Mouse (Mus musculus): Measurements from ENCODE around the gene Lyrm9. TPM values are rescaled to one million over a fixed set of nuclear protein-coding genes. Genes with fewer than 3 reads are reported as not detected.
A peak's percentile ranks its signal among the peaks of the same experiment; 100 is the strongest.

Gene Lyrm9
- polyA plus RNA-seq, 1 experiment from 2014 or later: 13.9 TPM

DNA sequence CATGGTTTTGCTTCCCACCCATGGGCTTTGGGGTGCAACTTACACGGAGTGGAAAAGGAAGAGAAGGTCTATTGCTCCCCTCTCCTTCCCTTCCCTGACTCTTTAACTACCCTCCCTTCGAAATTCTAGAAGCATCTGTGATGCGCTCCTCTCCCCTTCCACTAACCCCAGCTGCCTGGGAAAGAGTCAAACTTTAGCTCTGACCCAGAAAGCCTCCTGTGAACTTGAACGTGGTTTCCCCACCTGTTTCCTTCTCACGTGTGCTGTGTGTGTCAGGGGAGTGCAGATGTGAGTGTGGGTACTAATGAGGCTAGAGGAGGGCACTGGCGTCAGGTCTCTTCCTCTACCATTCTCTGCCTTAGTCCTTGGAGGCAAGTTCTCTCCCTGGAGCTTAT is 25.5 kb downstream of the Lyrm9 start:
- Histone ChIP-seq H3K4me3 (ENCODE audit: low read depth, low read length) (no peak overlapping the region), H3K36me3 (ENCODE audit: insufficient read depth) (no peaks in the 10 kb centered on the region), H3K9me3 (ENCODE audit: low read depth, low read length) (no peaks in the 10 kb centered on the region), H3K4me1 (ENCODE audit: insufficient read depth) (no peaks in the 10 kb centered on the region), H3K9ac (no peak overlapping the region), H3K27ac (ENCODE audit: low read depth) (no peak overlapping the region), H3K4me2 (no peak overlapping the region), H3K27me3 (ENCODE audit: insufficient read depth, low read length) (no peaks in the 10 kb centered on the region)
- DNase-seq (no peak), ATAC-seq (ENCODE audit: insufficient read depth) (no peak)
- WGBS: 43% methylated on average over 6 of the region's 6 CpGs
- TF ChIP-seq CTCF (IDR thresholded peaks at IDR 0.05; ENCODE audit: low read depth): no peak

DNA sequence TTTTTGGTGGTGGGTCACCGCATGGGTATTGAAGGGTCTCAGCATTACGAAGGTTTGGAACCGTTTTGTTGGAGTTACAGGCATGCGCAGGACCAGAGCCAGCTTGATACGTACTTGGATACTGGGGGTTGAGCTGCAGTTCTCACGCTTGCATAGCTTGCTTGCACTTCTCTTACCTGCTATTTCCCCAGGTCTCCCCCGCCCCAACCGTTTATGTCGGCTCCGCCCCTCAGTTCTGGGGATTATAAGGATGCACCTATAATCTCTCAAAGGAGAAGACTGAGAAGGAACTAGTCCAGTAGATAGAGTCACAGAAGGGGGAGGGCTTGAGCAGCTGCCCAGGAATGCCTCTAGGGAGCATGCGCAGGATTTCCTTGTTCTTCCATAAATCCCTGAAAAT is 26.1 kb downstream of the Lyrm9 start:
- no peak overlapping the region for H3K4me3 ChIP-seq (ENCODE audit: low read depth, low read length)
- H3K9me3 ChIP-seq (ENCODE audit: low read depth, low read length): no peaks in the 10 kb centered on the region
- DNase-seq (no peak), ATAC-seq (ENCODE audit: insufficient read depth) (no peak)
- no peaks in the 10 kb centered on the region for H3K4me1 ChIP-seq (ENCODE audit: insufficient read depth)
- H3K27ac ChIP-seq (ENCODE audit: low read depth): no peak overlapping the region
- 73% methylated on average over 11 of the region's 11 CpGs for WGBS
- H3K36me3 ChIP-seq (ENCODE audit: insufficient read depth): no peaks in the 10 kb centered on the region
- no peak for TF ChIP-seq CTCF (IDR thresholded peaks at IDR 0.05; ENCODE audit: low read depth)
- no peaks in the 10 kb centered on the region for H3K27me3 ChIP-seq (ENCODE audit: insufficient read depth, low read length)
- H3K4me2 ChIP-seq: no peak overlapping the region
- H3K9ac ChIP-seq: no peak overlapping the region

DNA sequence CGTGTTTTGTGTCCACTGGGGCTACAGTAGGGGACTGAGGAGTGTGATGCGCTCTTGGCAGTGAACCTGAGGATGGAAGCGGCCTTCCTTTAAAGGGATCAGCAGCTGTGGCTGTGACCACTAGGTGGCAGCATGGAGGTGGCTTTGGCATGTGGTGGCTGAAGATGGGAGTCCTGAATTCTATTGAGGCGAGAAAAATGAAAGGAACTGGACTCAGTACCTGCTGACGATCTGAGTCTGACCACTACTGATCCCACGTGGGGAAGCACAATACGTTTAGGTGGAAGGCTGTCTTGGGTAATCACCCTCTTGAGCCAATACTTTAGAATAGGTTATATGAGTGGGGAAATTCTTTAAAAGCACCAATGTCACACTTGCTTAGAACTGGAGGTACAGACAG is 29.9 kb downstream of the Lyrm9 start:
- WGBS: 8% methylated on average over 7 of the region's 7 CpGs
- no peaks in the 10 kb centered on the region for H3K27me3 ChIP-seq (ENCODE audit: insufficient read depth, low read length)
- H3K27ac ChIP-seq (ENCODE audit: low read depth): no peak overlapping the region
- no peak overlapping the region for H3K9ac ChIP-seq
- H3K4me3 ChIP-seq (ENCODE audit: low read depth, low read length): no peak overlapping the region
- no peak overlapping the region for H3K4me2 ChIP-seq
- H3K4me1 ChIP-seq (ENCODE audit: insufficient read depth): no peaks in the 10 kb centered on the region
- H3K9me3 ChIP-seq (ENCODE audit: low read depth, low read length): no peaks in the 10 kb centered on the region
- no peak for ATAC-seq (ENCODE audit: insufficient read depth)
- peak; percentile 97 for TF ChIP-seq CTCF (IDR thresholded peaks at IDR 0.05; ENCODE audit: low read depth)
- H3K36me3 ChIP-seq (ENCODE audit: insufficient read depth): no peaks in the 10 kb centered on the region
- peak; percentile 91 for DNase-seq

DNA sequence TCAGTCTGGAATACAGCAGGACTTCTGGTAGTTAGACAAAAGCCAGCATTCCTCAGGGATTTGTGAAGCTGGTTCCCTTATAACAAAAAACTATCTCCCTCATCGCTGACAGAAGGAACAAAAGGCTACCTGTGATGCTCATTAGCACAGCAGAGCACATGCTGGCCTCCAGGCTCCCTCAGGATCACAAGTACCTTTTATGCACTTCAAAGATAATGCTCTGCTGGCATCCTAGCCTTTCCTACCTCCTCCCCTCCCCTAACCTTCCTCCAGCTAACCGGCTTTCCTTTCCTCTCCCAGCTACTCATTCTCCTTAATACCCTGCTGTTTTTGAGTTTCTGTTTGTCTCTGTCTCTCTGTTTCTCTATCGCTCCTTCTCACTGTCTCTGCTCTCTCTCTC is 31.2 kb downstream of the Lyrm9 start:
- Histone ChIP-seq H3K36me3 (ENCODE audit: insufficient read depth) (no peaks in the 10 kb centered on the region), H3K9ac (no peak overlapping the region), H3K27ac (ENCODE audit: low read depth) (no peak overlapping the region), H3K27me3 (ENCODE audit: insufficient read depth, low read length) (no peaks in the 10 kb centered on the region), H3K9me3 (ENCODE audit: low read depth, low read length) (no peaks in the 10 kb centered on the region), H3K4me1 (ENCODE audit: insufficient read depth) (no peaks in the 10 kb centered on the region), H3K4me3 (ENCODE audit: low read depth, low read length) (no peak overlapping the region), H3K4me2 (no peak overlapping the region)
- ATAC-seq (ENCODE audit: insufficient read depth) (no peak), DNase-seq (no peak)
- TF ChIP-seq CTCF (IDR thresholded peaks at IDR 0.05; ENCODE audit: low read depth): no peak
- 17% methylated on average over 3 of the region's 3 CpGs for WGBS

DNA sequence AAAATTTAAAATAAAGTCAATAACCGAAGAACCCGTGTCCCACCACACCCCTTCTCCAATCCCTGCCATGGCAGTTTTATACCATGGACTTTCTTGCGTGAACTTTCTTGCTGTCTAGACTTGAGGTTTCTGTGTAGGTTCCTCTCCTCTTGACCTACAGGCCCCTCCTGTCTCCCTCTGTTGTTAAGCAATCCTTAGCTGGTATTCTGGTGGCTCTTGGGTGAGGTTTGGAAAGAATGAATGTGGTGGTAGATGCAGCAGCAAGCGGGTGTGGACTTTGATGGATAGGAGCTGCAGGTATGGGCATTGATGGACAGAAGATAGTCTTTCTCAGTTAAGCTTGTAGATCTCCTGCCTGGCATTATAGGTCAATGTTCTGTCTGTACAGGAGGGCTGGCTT is 37.5 kb downstream of the Lyrm9 start:
- H3K9me3 ChIP-seq (ENCODE audit: low read depth, low read length): no peaks in the 10 kb centered on the region
- H3K27ac ChIP-seq (ENCODE audit: low read depth): no peak overlapping the region
- TF ChIP-seq CTCF (IDR thresholded peaks at IDR 0.05; ENCODE audit: low read depth): no peak
- ATAC-seq (ENCODE audit: insufficient read depth) (no peak), DNase-seq (no peak)
- no peak overlapping the region for H3K4me3 ChIP-seq (ENCODE audit: low read depth, low read length)
- H3K4me1 ChIP-seq (ENCODE audit: insufficient read depth): no peaks in the 10 kb centered on the region
- 87% methylated on average over 4 of the region's 4 CpGs for WGBS
- H3K9ac ChIP-seq: no peak overlapping the region
- H3K4me2 ChIP-seq: no peak overlapping the region
- H3K27me3 ChIP-seq (ENCODE audit: insufficient read depth, low read length): no peaks in the 10 kb centered on the region
- no peaks in the 10 kb centered on the region for H3K36me3 ChIP-seq (ENCODE audit: insufficient read depth)

DNA sequence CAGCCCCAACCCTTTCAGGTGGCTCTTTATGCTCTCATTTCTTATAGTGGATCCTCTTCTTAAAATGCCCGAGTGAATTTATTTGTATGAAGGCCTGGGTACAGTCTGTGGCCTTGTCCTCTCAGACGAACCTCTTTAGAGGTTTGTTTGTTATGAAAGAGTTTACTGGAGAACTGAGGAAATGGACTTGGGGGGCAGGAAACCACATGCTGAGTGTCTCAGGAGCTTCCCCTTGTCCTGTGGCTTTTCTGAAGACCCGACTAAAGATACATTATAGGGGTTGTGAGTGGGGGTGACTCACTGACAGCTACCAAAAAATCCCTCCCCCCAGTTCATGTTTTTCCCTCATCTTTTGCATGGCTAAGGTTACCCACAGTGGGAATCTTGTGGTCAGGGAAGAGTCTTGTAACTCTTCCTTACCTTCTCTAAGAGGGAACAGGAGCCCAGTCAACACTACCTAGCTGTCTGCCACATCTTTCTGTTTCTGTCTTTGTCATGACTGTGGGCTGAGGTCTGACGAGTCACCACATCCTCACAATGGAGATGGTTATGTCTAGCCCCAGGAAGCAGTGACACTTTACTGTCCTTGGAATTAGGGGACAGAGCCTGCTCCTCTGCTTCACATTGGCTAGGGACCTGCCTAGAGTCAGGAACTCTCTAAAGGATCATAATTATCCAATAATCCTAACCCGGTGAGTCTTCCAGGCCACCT is 38.3 kb downstream of the Lyrm9 start:
- H3K9ac ChIP-seq: no peak overlapping the region
- no peak overlapping the region for H3K4me2 ChIP-seq
- DNase-seq: no peak
- 61% methylated on average over 5 of the region's 5 CpGs for WGBS
- no peaks in the 10 kb centered on the region for H3K9me3 ChIP-seq (ENCODE audit: low read depth, low read length)
- H3K36me3 ChIP-seq (ENCODE audit: insufficient read depth): no peaks in the 10 kb centered on the region
- H3K27ac ChIP-seq (ENCODE audit: low read depth): no peak overlapping the region
- TF ChIP-seq CTCF (IDR thresholded peaks at IDR 0.05; ENCODE audit: low read depth): no peak
- H3K4me3 ChIP-seq (ENCODE audit: low read depth, low read length): no peak overlapping the region
- no peaks in the 10 kb centered on the region for H3K27me3 ChIP-seq (ENCODE audit: insufficient read depth, low read length)
- no peak for ATAC-seq (ENCODE audit: insufficient read depth)
- H3K4me1 ChIP-seq (ENCODE audit: insufficient read depth): no peaks in the 10 kb centered on the region

DNA sequence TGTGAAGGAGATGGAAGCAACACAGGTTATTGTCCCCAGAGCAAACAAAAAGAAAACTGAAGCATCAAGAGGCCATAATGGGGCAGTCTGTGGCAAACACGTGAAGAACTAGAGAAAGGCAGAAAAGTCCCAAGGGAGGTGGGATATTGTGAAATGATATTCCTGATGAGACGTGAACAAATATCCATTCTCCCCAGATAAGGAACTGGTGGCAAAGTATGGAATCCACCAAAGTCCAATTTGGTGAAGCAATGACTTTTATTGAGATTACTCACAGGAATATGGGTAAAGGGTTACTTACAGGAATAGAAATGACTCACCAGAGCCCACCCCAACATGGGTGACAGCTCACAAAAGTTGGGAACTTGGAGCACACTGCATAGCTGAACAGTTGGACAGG is 38.9 kb downstream of the Lyrm9 start:
- no peak for ATAC-seq (ENCODE audit: insufficient read depth)
- no peak for TF ChIP-seq CTCF (IDR thresholded peaks at IDR 0.05; ENCODE audit: low read depth)
- no peak for DNase-seq
- no peaks in the 10 kb centered on the region for H3K27me3 ChIP-seq (ENCODE audit: insufficient read depth, low read length)
- no peak overlapping the region for H3K27ac ChIP-seq (ENCODE audit: low read depth)
- H3K4me3 ChIP-seq (ENCODE audit: low read depth, low read length): no peak overlapping the region
- no peaks in the 10 kb centered on the region for H3K9me3 ChIP-seq (ENCODE audit: low read depth, low read length)
- no peak overlapping the region for H3K9ac ChIP-seq
- no peak overlapping the region for H3K4me2 ChIP-seq
- 72% methylated on average over 2 of the region's 2 CpGs for WGBS
- H3K4me1 ChIP-seq (ENCODE audit: insufficient read depth): no peaks in the 10 kb centered on the region
- H3K36me3 ChIP-seq (ENCODE audit: insufficient read depth): no peaks in the 10 kb centered on the region

Measured in lung, embryonic 14.5 days (tissue).